Mouse (Mus musculus): ENCODE measurements around the gene Psmc5. TPM values are rescaled to one million over a fixed set of nuclear protein-coding genes. Genes with fewer than 3 reads are reported as not detected.

Gene Psmc5
- polyA plus RNA-seq, 1 experiment, result 78.8 TPM

DNA sequence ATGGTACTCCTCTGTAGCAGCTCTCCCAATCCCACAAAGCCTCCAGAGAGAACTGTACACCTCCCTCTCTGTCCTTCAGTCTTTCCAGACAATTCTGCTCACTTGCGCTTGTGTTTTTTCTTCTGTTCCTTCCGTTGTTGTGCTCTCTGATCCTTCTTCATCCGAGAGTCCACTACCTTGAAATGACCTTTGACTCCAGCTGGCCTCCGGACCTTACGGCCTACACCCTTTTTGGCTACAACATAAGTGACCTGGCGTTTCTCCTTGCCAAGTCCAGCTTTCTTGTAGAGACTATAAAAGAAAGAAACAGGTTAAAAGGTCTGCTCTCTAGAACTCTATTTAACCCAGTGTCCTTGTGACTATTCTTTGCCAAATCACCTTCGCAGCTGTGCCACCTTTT is 6.6 kb upstream of the Psmc5 start:
- Histone ChIP-seq H3K4me1 (ENCODE audit: control insufficient read depth, insufficient read depth, low read length) (peaks cover 1% of the 10 kb centered on the region; the same call in 1 of the 2 replicates), H3K4me3 (ENCODE audit: insufficient read depth, low read length) (no peak overlapping the region), H3K27ac (ENCODE audit: insufficient read depth, low read depth, low read length) (no peak overlapping the region)
- no peak for TF ChIP-seq POLR2A (IDR thresholded peaks at IDR 0.05; ENCODE audit: borderline replicate concordance, low read depth, low read length)
- no peak for TF ChIP-seq CTCF (IDR thresholded peaks at IDR 0.05; ENCODE audit: low read depth, low read length)

- TF ChIP-seq POLR2A (IDR thresholded peaks at IDR 0.05; ENCODE audit: borderline replicate concordance, low read depth, low read length), result no peak
- no peak for TF ChIP-seq CTCF (IDR thresholded peaks at IDR 0.05; ENCODE audit: low read depth, low read length)
- Histone ChIP-seq H3K27ac (ENCODE audit: insufficient read depth, low read depth, low read length) (peak overlapping the region; percentile 68), H3K4me3 (ENCODE audit: insufficient read depth, low read length) (peak overlapping the region; percentile 96), H3K4me1 (ENCODE audit: control insufficient read depth, insufficient read depth, low read length) (peaks cover 13% of the 10 kb centered on the region)
These were observed 1.2 kb upstream of the Psmc5 start for GRCm38 (mm10) chr11:106254767-106255166.

- Histone ChIP-seq H3K27ac (ENCODE audit: insufficient read depth, low read depth, low read length) (peak overlapping the region; percentile 68), H3K4me3 (ENCODE audit: insufficient read depth, low read length) (peak overlapping the region; percentile 96), H3K4me1 (ENCODE audit: control insufficient read depth, insufficient read depth, low read length) (peaks cover 13% of the 10 kb centered on the region)
- TF ChIP-seq CTCF (IDR thresholded peaks at IDR 0.05; ENCODE audit: low read depth, low read length) (no peak), POLR2A (IDR thresholded peaks at IDR 0.05; ENCODE audit: borderline replicate concordance, low read depth, low read length) (no peak)
These were observed 780 bp upstream of the Psmc5 start for GRCm38 (mm10) chr11:106255174-106255573.

GRCm38 (mm10) chr11:106256775-106257174 is 821 bp downstream of the Psmc5 start:
- H3K4me3 ChIP-seq (ENCODE audit: insufficient read depth, low read length), result peak overlapping the region; percentile 96
- H3K27ac ChIP-seq (ENCODE audit: insufficient read depth, low read depth, low read length), result no peak overlapping the region
- TF ChIP-seq POLR2A (IDR thresholded peaks at IDR 0.05; ENCODE audit: borderline replicate concordance, low read depth, low read length) (no peak), CTCF (IDR thresholded peaks at IDR 0.05; ENCODE audit: low read depth, low read length) (no peak)
- peaks cover 13% of the 10 kb centered on the region for H3K4me1 ChIP-seq (ENCODE audit: control insufficient read depth, insufficient read depth, low read length)

DNA sequence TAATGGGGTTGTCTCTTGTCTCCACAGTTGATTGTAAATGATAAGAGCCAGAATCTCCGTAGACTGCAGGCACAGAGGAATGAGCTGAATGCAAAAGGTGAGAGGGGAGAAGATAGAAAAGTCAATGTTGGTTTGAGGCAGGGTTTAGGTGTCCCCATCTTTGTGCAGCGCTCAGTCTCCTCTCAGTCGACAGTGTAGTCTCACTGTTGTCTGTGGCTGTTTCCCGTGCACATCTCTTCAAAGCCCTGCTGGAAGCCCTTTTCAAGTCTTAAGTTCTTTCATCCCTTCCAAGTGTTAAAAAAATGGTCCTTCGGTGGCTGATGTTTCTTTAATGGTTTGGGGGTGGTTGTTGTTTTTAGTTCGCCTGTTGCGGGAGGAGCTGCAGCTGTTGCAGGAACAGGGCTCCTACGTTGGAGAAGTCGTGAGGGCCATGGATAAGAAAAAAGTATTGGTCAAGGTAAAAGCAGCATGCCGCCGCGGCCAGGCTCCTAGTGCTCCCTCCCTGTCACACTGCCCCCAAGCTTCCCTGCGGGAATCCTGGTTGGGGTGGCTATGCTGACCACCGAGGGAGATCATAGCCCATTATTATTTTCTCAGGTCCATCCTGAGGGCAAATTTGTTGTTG is 5.0 kb downstream of the Psmc5 start:
- H3K4me3 ChIP-seq (ENCODE audit: insufficient read depth, low read length), result no peak overlapping the region
- H3K4me1 ChIP-seq (ENCODE audit: control insufficient read depth, insufficient read depth, low read length), result peaks cover 10% of the 10 kb centered on the region
- TF ChIP-seq CTCF (IDR thresholded peaks at IDR 0.05; ENCODE audit: low read depth, low read length), result no peak
- TF ChIP-seq POLR2A (IDR thresholded peaks at IDR 0.05; ENCODE audit: borderline replicate concordance, low read depth, low read length), result no peak
- no peak overlapping the region for H3K27ac ChIP-seq (ENCODE audit: insufficient read depth, low read depth, low read length)

- TF ChIP-seq POLR2A (IDR thresholded peaks at IDR 0.05; ENCODE audit: borderline replicate concordance, low read depth, low read length), result no peak
- no peak for TF ChIP-seq CTCF (IDR thresholded peaks at IDR 0.05; ENCODE audit: low read depth, low read length)
These were observed 8.0 kb downstream of the Psmc5 start for GRCm38 (mm10) chr11:106263963-106264362.

DNA sequence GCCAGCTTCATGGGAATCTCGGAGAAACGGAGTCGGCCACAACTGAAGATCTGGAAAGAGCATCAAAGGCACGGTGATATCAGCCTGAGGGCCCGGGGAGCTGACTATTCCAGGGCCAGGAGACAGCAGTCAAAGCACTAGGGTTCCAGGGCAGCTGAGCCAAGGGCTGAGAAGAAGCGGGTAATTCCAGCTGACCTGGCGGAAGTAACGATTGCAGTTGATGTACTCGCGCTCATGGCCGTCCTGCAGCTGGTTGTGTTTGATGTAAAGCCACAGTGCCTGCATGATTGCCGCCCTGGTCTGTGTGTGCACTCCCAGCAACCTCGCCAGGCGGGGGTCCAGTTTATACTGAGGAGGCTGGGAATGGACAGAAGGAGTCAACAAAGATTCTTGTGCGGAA is 9.0 kb downstream of the Psmc5 start:
- Histone ChIP-seq H3K4me1 (ENCODE audit: control insufficient read depth, insufficient read depth, low read length) (peaks cover 22% of the 10 kb centered on the region), H3K4me3 (ENCODE audit: insufficient read depth, low read length) (no peak overlapping the region), H3K27ac (ENCODE audit: insufficient read depth, low read depth, low read length) (no peak overlapping the region)
- TF ChIP-seq CTCF (IDR thresholded peaks at IDR 0.05; ENCODE audit: low read depth, low read length), result no peak
- TF ChIP-seq POLR2A (IDR thresholded peaks at IDR 0.05; ENCODE audit: borderline replicate concordance, low read depth, low read length), result no peak

More at GRCm38 (mm10) chr11:106263963-106264362, 8.0 kb downstream of the Psmc5 start:
- Histone ChIP-seq H3K27ac (ENCODE audit: insufficient read depth, low read depth, low read length) (no peak overlapping the region), H3K4me3 (ENCODE audit: insufficient read depth, low read length) (no peak overlapping the region), H3K4me1 (ENCODE audit: control insufficient read depth, insufficient read depth, low read length) (peaks cover 16% of the 10 kb centered on the region)

DNA sequence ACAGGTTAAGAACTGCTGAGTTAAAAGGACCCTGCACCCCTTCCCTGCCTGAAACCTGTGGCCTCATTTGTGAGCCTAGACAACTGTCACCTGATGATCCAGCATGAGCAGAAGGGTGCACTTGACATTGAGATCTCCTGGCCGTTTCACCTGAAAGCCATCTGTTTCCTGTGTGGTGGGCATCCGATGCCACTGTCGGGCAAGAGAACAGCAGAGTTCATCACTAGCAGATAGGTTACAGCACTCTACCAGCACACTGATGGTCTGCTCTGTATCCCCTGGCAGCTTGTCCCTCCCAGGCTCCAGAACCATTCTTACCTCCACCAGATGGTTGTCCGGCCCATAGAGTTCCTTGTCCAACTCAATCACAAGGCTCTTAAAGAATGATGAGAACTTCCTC is 9.6 kb downstream of the Psmc5 start:
- peaks cover 28% of the 10 kb centered on the region for H3K4me1 ChIP-seq (ENCODE audit: control insufficient read depth, insufficient read depth, low read length)
- no peak overlapping the region for H3K27ac ChIP-seq (ENCODE audit: insufficient read depth, low read depth, low read length)
- TF ChIP-seq POLR2A (IDR thresholded peaks at IDR 0.05; ENCODE audit: borderline replicate concordance, low read depth, low read length) (no peak), CTCF (IDR thresholded peaks at IDR 0.05; ENCODE audit: low read depth, low read length) (no peak)
- no peak overlapping the region for H3K4me3 ChIP-seq (ENCODE audit: insufficient read depth, low read length)

- Histone ChIP-seq H3K4me3 (ENCODE audit: insufficient read depth, low read length) (no peak overlapping the region), H3K4me1 (ENCODE audit: control insufficient read depth, insufficient read depth, low read length) (peaks cover 34% of the 10 kb centered on the region)
- TF ChIP-seq CTCF (IDR thresholded peaks at IDR 0.05; ENCODE audit: low read depth, low read length), result no peak
- no peak for TF ChIP-seq POLR2A (IDR thresholded peaks at IDR 0.05; ENCODE audit: borderline replicate concordance, low read depth, low read length)
These were observed 10.5 kb downstream of the Psmc5 start for GRCm38 (mm10) chr11:106266431-106266830.

DNA sequence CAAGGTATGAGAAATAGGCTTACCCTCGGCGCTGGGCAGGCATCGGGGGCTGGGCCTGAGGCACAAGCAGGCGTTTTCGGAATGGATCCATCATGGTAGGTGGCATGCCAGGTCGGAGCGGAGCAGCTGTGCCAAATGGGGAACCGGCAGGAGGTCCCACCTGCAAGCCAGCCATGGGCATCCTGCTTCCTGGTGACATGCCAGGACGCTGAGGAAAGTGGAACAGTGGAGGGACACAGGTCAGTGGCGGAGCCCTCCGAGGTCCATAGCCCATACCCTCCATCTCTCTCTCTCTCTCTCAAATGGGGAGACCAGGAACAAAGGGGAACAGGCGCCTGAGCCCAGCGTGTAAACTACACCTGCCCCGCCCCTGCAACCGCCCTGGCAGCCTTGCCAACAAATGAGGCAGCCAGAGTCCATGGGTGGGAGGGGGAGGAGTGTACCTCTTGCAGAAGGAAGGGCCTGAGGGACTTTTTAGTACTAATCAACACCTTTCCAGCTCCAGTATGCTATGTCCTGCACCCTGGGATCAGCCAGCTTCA is 11.4 kb downstream of the Psmc5 start:
- no peak for TF ChIP-seq POLR2A (IDR thresholded peaks at IDR 0.05; ENCODE audit: borderline replicate concordance, low read depth, low read length)
- TF ChIP-seq CTCF (IDR thresholded peaks at IDR 0.05; ENCODE audit: low read depth, low read length), result no peak
- no peak overlapping the region for H3K4me3 ChIP-seq (ENCODE audit: insufficient read depth, low read length)
- H3K4me1 ChIP-seq (ENCODE audit: control insufficient read depth, insufficient read depth, low read length), result peaks cover 34% of the 10 kb centered on the region
- H3K27ac ChIP-seq (ENCODE audit: insufficient read depth, low read depth, low read length), result no peak overlapping the region

More at GRCm38 (mm10) chr11:106266431-106266830, 10.5 kb downstream of the Psmc5 start:
- H3K27ac ChIP-seq (ENCODE audit: insufficient read depth, low read depth, low read length), result no peak overlapping the region
